Comparison of ENCODE assay signal across 14 mouse cellular contexts in the genomic region with DNA sequence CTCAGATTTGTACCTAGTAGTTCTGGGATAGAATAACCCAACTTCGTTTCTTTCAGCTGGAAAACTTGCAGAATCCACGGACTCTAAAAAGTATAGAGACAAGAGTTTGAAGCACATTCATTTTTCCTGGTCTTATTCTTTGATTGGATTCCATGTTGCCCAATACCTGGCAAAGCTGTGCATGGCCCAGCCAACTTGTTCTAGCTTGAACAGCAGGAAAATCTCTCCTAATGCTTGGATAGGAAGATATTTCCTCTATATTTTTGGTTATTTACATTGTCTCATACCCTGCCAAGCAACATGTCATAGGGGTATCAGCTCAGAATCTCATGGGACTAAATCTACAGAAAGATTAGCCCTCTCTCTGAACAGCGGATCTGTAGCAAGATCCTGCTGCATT.
"Had no signal": no experiment of that assay in that cellular context is flagged by ENCODE, and none has a peak within 500 bp of the region (broad histone marks: within the 10 kb centered on the region; RNA-seq: fewer than 3 reads in every experiment).

No protein-coding gene starts in this region.

- H3K27ac ChIP-seq: intestine, embryonic 15.5 days; left cerebral cortex, adult 2 months; limb, embryonic 10.5 days; liver, embryonic 12.5 days; midbrain, embryonic 12.5 days; neural tube, embryonic 13.5 days had no signal

- H3K4me3 ChIP-seq: intestine, embryonic 15.5 days; left cerebral cortex, adult 2 months; limb, embryonic 10.5 days; liver, embryonic 12.5 days; midbrain, embryonic 12.5 days; neural tube, embryonic 13.5 days had no signal

- H3K9ac ChIP-seq: intestine, embryonic 15.5 days; liver, embryonic 12.5 days; midbrain, embryonic 12.5 days; neural tube, embryonic 13.5 days had no signal

- H3K4me1 ChIP-seq: intestine, embryonic 15.5 days; limb, embryonic 10.5 days; liver, embryonic 12.5 days; midbrain, embryonic 12.5 days; neural tube, embryonic 13.5 days had no signal

- H3K4me2 ChIP-seq: intestine, embryonic 15.5 days; liver, embryonic 12.5 days; midbrain, embryonic 12.5 days; neural tube, embryonic 13.5 days had no signal

- H3K36me3 ChIP-seq: intestine, embryonic 15.5 days; limb, embryonic 10.5 days; liver, embryonic 12.5 days; midbrain, embryonic 12.5 days; neural tube, embryonic 13.5 days had no signal

- H3K27me3 ChIP-seq: intestine, embryonic 15.5 days; liver, embryonic 12.5 days; midbrain, embryonic 12.5 days; neural tube, embryonic 13.5 days had no signal

- DNase-seq: kidney, adult 18-20 months; kidney, postnatal 25 days; retina, postnatal 1 day; right cerebral cortex, postnatal 4 days; spleen, adult 18-20 months; thymus, adult 2 months; thymus, postnatal 25 days had no signal

- ATAC-seq: intestine, embryonic 15.5 days; liver, embryonic 12.5 days; midbrain, embryonic 16.5 days had no signal

- H3K9me3 ChIP-seq: intestine, embryonic 15.5 days; limb, embryonic 10.5 days; liver, embryonic 12.5 days; midbrain, embryonic 12.5 days; neural tube, embryonic 13.5 days had no signal
